Mouse (Mus musculus) forebrain, postnatal 0 days (tissue): ENCODE results near the gene Gfra4. TPM values are rescaled to one million over a fixed set of nuclear protein-coding genes. Genes with fewer than 3 reads are reported as not detected.

Experiments used
- ATAC-seq: fragments of 200-750 bp; cut with Nextera tagmentation; 2 replicates; pipeline ENCODE4 v1.8.0; 2017; ENCODE audit warnings: mild to moderate bottlenecking, moderate library complexity
- DNase-seq: peaks from one replicate; pipeline ENCODE4 v3.0.0-alpha.2; 2015
- H3K27ac ChIP-seq: fragments of 300-500 bp; sonication (generic); 2 replicates; pipeline ENCODE4 v1.5.1; 2014; ENCODE audit warnings: low read depth, mild to moderate bottlenecking, antibody characterized with exemption, low read length, moderate library complexity, mixed read lengths
- H3K27me3 ChIP-seq: fragments of 300-500 bp; sonication (generic); 2 replicates; pipeline ENCODE4 v1.6.1; 2014; ENCODE audit warnings: mild to moderate bottlenecking, low read length, mixed read lengths; ENCODE audit not compliant: insufficient read depth
- H3K36me3 ChIP-seq: fragments of 300-500 bp; sonication (generic); 2 replicates; pipeline ENCODE4 v1.6.1; 2014; ENCODE audit warnings: mild to moderate bottlenecking, moderate library complexity; ENCODE audit not compliant: insufficient read depth
- H3K4me1 ChIP-seq: fragments of 300-500 bp; sonication (generic); 2 replicates; pipeline ENCODE4 v1.6.1; 2014; ENCODE audit warnings: antibody characterized with exemption; ENCODE audit not compliant: insufficient read depth
- H3K4me2 ChIP-seq: fragments of 300-500 bp; sonication (generic); 2 replicates; pipeline ENCODE4 v1.6.1; 2014; ENCODE audit warnings: low read depth, mild to moderate bottlenecking, moderate library complexity
- H3K4me3 ChIP-seq: fragments of 300-500 bp; sonication (generic); 2 replicates; pipeline ENCODE4 v1.5.1; 2014; ENCODE audit warnings: low read depth, low read length, mixed read lengths
- H3K9ac ChIP-seq: fragments of 300-500 bp; sonication (generic); 2 replicates; pipeline ENCODE4 v1.6.1; 2014; ENCODE audit warnings: mild to moderate bottlenecking
- H3K9me3 ChIP-seq: fragments of 300-500 bp; sonication (generic); 2 replicates; pipeline ENCODE4 v1.6.1; 2016; ENCODE audit warnings: low read length
- CTCF ChIP-seq: sonication (generic); IDR thresholded peaks from 2 replicates; pipeline ENCODE4 v1.5.1; 2016; ENCODE audit warnings: antibody characterized with exemption, control low read depth, low read depth
- WGBS: fragments of 180-500 bp; shearing (Covaris S2); extraction: QIAGEN DNeasy Blood & Tissue Kit; methylation state at CpG from one replicate; pipeline ENCODE4 v1.1.7; 2014; 5-methylcytosine and 5-hydroxymethylcytosine counted together
- microRNA-seq, 2 experiments: library from miRNA; unstranded; fragments of <30 nt; microRNA quantifications; one replicate each; pipeline ENCODE4; 2016
- polyA plus RNA-seq: library from polyadenylated mRNA; unstranded; fragments of >200 nt; fragmentation: Nextera tagmentation; extraction: Ambion mirVana; gene quantifications from 2 replicates; pipeline ENCODE4 v1.2.1, GENCODE M21; 2015
- total RNA-seq: library from RNA; depleted of rRNA; stranded (reverse); fragments of >200 nt; gene quantifications from 2 replicates; pipeline ENCODE4 v1.2.3, GENCODE M21; 2014; rRNA removed

Gfra4 gene
- total and polyA plus RNA-seq, 2 experiments from 2014 or later, result 39.8 to 61.9 TPM

DNA sequence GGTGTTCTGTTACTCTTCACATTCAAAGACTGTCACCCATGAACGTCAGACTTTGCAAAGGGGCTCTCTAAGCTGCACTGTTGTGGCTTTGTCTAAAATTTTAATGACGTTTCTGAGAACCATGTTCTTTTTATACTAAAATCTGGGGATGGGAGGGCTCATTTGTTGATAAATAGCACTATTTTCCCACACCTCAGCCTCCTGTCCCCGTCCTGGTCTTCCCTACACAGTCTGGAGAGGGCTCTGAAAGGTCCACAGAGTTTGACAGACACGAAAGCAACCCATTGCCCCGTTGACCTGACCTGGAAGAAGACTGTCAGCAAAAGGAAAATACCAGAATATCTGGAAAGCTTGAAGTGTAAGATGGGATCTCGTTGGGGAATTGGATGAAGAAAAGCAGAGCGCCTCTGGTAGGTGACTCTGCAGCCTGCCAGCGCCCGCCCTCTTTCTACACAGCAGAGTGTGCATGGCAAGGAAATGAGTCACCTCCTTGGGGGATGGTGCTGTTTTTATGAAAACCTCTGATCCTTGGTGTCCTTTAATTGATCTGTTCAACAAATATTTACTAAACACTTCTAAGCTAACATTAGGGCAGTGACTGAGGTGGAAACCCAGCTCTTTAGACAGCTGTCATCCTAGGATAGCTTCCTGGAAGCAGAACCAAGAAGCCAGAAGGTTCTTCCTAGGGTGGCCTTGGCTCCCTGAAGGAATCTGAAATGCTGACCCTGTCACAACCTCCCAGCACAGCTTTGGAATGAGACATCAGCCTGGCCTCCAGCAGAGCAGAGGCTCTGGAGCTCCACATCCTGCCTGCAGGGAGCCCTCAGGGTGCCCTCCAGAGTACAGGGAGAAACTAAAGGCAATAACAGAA is 13.6 kb downstream of the Gfra4 start:
- no peaks in the 10 kb centered on the region for H3K27me3 ChIP-seq
- ATAC-seq (no peak), DNase-seq (no peak)
- no peak overlapping the region for H3K4me2 ChIP-seq
- H3K9me3 ChIP-seq, result 0 out of 2 replicates have a peak, but pooled peaks cover 3% of the 10 kb centered on the region
- no peak overlapping the region for H3K27ac ChIP-seq
- H3K4me3 ChIP-seq, result no peak overlapping the region
- TF ChIP-seq CTCF, result no peak
- H3K36me3 ChIP-seq, result peaks cover 34% of the 10 kb centered on the region
- 69% methylated on average over 9 of the region's 9 CpGs for WGBS
- no peak overlapping the region for H3K9ac ChIP-seq
- H3K4me1 ChIP-seq, result no peaks in the 10 kb centered on the region

DNA sequence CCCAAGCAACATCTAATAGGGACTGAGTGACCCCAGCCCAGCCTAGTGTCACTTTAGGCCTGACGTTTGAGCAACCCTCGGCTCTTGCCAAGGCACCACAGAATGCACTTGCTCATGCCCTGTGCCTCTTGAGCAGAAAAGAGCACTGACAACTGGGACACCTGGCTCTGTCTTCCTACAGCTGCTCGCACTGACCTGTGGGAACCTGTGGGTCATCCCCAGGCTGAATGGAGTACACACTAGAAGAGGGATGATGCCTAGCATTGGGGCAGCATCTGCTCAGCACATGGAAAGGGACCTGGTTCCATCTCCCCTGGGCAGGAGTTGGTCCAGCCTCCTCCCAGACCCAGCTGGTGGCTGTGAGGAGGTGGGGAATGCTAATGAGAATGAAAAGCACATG is 15.9 kb downstream of the Gfra4 start:
- no peak overlapping the region for H3K4me3 ChIP-seq
- no peak overlapping the region for H3K9ac ChIP-seq
- DNase-seq (no peak), ATAC-seq (no peak)
- no peak overlapping the region for H3K27ac ChIP-seq
- no peaks in the 10 kb centered on the region for H3K4me1 ChIP-seq
- H3K36me3 ChIP-seq, result peaks cover 56% of the 10 kb centered on the region
- 87% methylated on average over 3 of the region's 3 CpGs for WGBS
- TF ChIP-seq CTCF, result no peak
- no peak overlapping the region for H3K4me2 ChIP-seq
- no peaks in the 10 kb centered on the region for H3K9me3 ChIP-seq
- H3K27me3 ChIP-seq, result no peaks in the 10 kb centered on the region

DNA sequence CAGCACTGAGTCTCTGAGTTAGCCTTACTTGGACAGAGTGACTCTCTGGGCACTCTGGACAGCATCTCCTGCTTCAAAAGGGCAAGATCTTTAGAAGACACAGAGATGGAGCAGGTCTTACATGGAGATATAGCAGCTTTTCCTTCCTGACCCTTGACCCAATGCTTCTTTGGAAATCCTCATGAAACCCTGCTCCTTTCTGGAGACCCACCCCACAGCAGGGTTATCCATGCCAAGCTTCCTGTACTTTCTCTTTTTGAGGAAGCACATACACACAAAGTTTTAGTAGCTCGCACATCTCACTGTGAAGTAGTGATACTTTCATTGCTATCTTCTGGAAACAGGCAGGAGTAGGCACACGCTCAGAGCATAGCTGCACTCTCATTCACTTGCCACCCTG is 17.7 kb downstream of the Gfra4 start:
- no peak overlapping the region for H3K4me2 ChIP-seq
- no peak overlapping the region for H3K27ac ChIP-seq
- H3K4me3 ChIP-seq, result no peak overlapping the region
- H3K36me3 ChIP-seq, result peaks cover 68% of the 10 kb centered on the region
- no peaks in the 10 kb centered on the region for H3K9me3 ChIP-seq
- DNase-seq (no peak), ATAC-seq (no peak)
- 93% methylated on average over 2 of the region's 2 CpGs for WGBS
- H3K27me3 ChIP-seq, result no peaks in the 10 kb centered on the region
- H3K4me1 ChIP-seq, result no peaks in the 10 kb centered on the region
- no peak for TF ChIP-seq CTCF
- H3K9ac ChIP-seq, result no peak overlapping the region

DNA sequence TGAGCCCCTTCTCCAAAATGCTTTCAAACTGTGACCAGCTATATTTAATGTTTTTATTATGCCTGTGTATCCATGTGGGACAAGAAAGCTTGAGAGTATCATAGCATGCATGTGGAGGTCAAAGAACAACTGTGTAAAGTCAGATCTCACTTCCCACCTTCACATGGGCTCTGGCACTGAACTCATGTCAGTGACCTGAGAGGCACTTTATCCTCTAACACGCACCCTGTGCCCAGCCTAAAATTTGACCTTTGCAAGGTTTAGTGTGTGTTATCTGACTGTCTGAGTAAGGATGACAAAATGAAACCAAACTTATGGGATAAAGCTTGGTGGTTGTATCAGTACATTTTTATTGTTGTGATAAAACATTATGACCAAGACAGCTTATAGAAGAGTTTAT is 32.3 kb downstream of the Gfra4 start:
- no peak overlapping the region for H3K4me3 ChIP-seq
- no peak overlapping the region for H3K9ac ChIP-seq
- no peak overlapping the region for H3K4me2 ChIP-seq
- H3K36me3 ChIP-seq, result peaks cover 43% of the 10 kb centered on the region
- H3K27me3 ChIP-seq, result no peaks in the 10 kb centered on the region
- 84% methylated on average over 1 of the region's 1 CpGs for WGBS
- H3K4me1 ChIP-seq, result no peaks in the 10 kb centered on the region
- TF ChIP-seq CTCF, result no peak
- H3K27ac ChIP-seq, result no peak overlapping the region
- DNase-seq (no peak), ATAC-seq (no peak)
- H3K9me3 ChIP-seq, result no peaks in the 10 kb centered on the region

GRCm38 (mm10) chr2:131009123-131009522 is 33.8 kb downstream of the Gfra4 start:
- Histone ChIP-seq H3K4me2 (no peak overlapping the region), H3K4me3 (no peak overlapping the region), H3K9me3 (no peaks in the 10 kb centered on the region), H3K4me1 (no peaks in the 10 kb centered on the region), H3K27me3 (no peaks in the 10 kb centered on the region), H3K27ac (no peak overlapping the region), H3K36me3 (peaks cover 47% of the 10 kb centered on the region), H3K9ac (no peak overlapping the region)
- no peak for TF ChIP-seq CTCF
- ATAC-seq (no peak), DNase-seq (no peak)
- WGBS, result 95% methylated on average over 2 of the region's 2 CpGs

GRCm38 (mm10) chr2:130992818-130993217 is 50.1 kb downstream of the Gfra4 start:
- Histone ChIP-seq H3K4me3 (no peak overlapping the region), H3K9ac (no peak overlapping the region), H3K9me3 (no peaks in the 10 kb centered on the region), H3K4me1 (no peaks in the 10 kb centered on the region), H3K27me3 (no peaks in the 10 kb centered on the region), H3K36me3 (peaks cover 17% of the 10 kb centered on the region), H3K27ac (no peak overlapping the region), H3K4me2 (no peak overlapping the region)
- ATAC-seq (no peak), DNase-seq (no peak)
- 93% methylated on average over 2 of the region's 2 CpGs for WGBS
- no peak for TF ChIP-seq CTCF

Small RNAs within 50 kb of the gene (microRNA-seq; reads per million reads assigned to microRNA genes)
- 0 to 0.24 reads per million in 2 experiments for gene Mir6973b

Other genes starting within 250 kb of the Gfra4 start
- 88.5 and 97.9 TPM in 2 replicates for gene 4930402H24Rik, start 136.7 kb downstream of the Gfra4 start, total RNA-seq
- 31.3 and 49.2 TPM in 2 replicates for gene 4930402H24Rik, start 136.7 kb downstream of the Gfra4 start, polyA plus RNA-seq
- gene Atrn, start 136.6 kb downstream of the Gfra4 start, total RNA-seq, result 61.2 and 80.3 TPM in 2 replicates
- 9.1 and 11.4 TPM in 2 replicates for gene Atrn, start 136.6 kb downstream of the Gfra4 start, polyA plus RNA-seq
- gene Adam33, start 20.7 kb upstream of the Gfra4 start, total RNA-seq, result 0.77 and 3.1 TPM in 2 replicates
- gene Adam33, start 20.7 kb upstream of the Gfra4 start, polyA plus RNA-seq, result 0.82 and 0.85 TPM in 2 replicates
- gene Siglec1, start 43.7 kb upstream of the Gfra4 start, total RNA-seq, result 0.62 and 1.7 TPM in 2 replicates
- 0.18 and 0.19 TPM in 2 replicates for gene Siglec1, start 43.7 kb upstream of the Gfra4 start, polyA plus RNA-seq
- gene Hspa12b, start 84.2 kb upstream of the Gfra4 start, total RNA-seq, result 5.3 and 6.3 TPM in 2 replicates
- gene Hspa12b, start 84.2 kb upstream of the Gfra4 start, polyA plus RNA-seq, result 2.2 and 2.4 TPM in 2 replicates
- gene Gm11037, start 90.4 kb upstream of the Gfra4 start, total RNA-seq, result not detected in 2 replicates
- gene Gm11037, start 90.4 kb upstream of the Gfra4 start, polyA plus RNA-seq, result not detected in 2 replicates
- gene 1700037H04Rik, start 117.0 kb upstream of the Gfra4 start, total RNA-seq, result 47.2 and 95.0 TPM in 2 replicates
- 94.0 and 96.2 TPM in 2 replicates for gene 1700037H04Rik, start 117.0 kb upstream of the Gfra4 start, polyA plus RNA-seq
- 113 and 120 TPM in 2 replicates for gene Cenpb, start 137.0 kb upstream of the Gfra4 start, total RNA-seq
- 13.0 and 17.9 TPM in 2 replicates for gene Cenpb, start 137.0 kb upstream of the Gfra4 start, polyA plus RNA-seq
- 10.6 and 11.7 TPM in 2 replicates for gene Cdc25b, start 143.9 kb upstream of the Gfra4 start, total RNA-seq
- 12.4 and 15.2 TPM in 2 replicates for gene Cdc25b, start 143.9 kb upstream of the Gfra4 start, polyA plus RNA-seq
- 19.6 and 26.2 TPM in 2 replicates for gene Spef1, start 144.2 kb upstream of the Gfra4 start, total RNA-seq
- gene Spef1, start 144.2 kb upstream of the Gfra4 start, polyA plus RNA-seq, result 7.7 and 9.7 TPM in 2 replicates
- 37.4 and 40.7 TPM in 2 replicates for gene Ap5s1, start 164.0 kb upstream of the Gfra4 start, total RNA-seq
- gene Ap5s1, start 164.0 kb upstream of the Gfra4 start, polyA plus RNA-seq, result 36.1 and 36.8 TPM in 2 replicates
- 3.8 and 5.7 TPM in 2 replicates for gene Mavs, start 191.0 kb upstream of the Gfra4 start, total RNA-seq
- gene Mavs, start 191.0 kb upstream of the Gfra4 start, polyA plus RNA-seq, result 3.5 and 5.0 TPM in 2 replicates
- 41.9 and 44.9 TPM in 2 replicates for gene Pank2, start 219.4 kb upstream of the Gfra4 start, total RNA-seq
- 28.6 and 33.5 TPM in 2 replicates for gene Pank2, start 219.4 kb upstream of the Gfra4 start, polyA plus RNA-seq